Mouse (Mus musculus): ENCODE data around the gene Fbxo4.

GRCm38 (mm10) chr15:3994852-3995447 is 15.6 kb upstream of the Fbxo4 start:
- TF ChIP-seq POLR2A (IDR thresholded peaks at IDR 0.05; ENCODE audit: low read depth, low read length) (no peak), TBP (conservative IDR thresholded peaks at IDR 0.05; ENCODE audit: low read depth, low read length) (no peak), IRF4 (IDR thresholded peaks at IDR 0.05; ENCODE audit: low read depth, low read length) (no peak), CTCF (conservative IDR thresholded peaks at IDR 0.05 in 1 of 2, IDR thresholded peaks at IDR 0.05 in 1 of 2; ENCODE audit: low read depth in 2 of 2, low read length in 2 of 2) (no peak), MAFK (IDR thresholded peaks at IDR 0.05; ENCODE audit: insufficient replicate concordance, low read length) (no peak), ZC3H11A (IDR thresholded peaks at IDR 0.05; ENCODE audit: low read depth, low read length) (no peak; the same call in 1 of the 2 replicates), NELFE (IDR thresholded peaks at IDR 0.05; ENCODE audit: low read depth, low read length) (no peak), MAX (IDR thresholded peaks at IDR 0.05; ENCODE audit: low read length) (no peak)

All from CH12.LX (cell line).